Mouse (Mus musculus): ENCODE measurements around the gene Sumf1.

DNA sequence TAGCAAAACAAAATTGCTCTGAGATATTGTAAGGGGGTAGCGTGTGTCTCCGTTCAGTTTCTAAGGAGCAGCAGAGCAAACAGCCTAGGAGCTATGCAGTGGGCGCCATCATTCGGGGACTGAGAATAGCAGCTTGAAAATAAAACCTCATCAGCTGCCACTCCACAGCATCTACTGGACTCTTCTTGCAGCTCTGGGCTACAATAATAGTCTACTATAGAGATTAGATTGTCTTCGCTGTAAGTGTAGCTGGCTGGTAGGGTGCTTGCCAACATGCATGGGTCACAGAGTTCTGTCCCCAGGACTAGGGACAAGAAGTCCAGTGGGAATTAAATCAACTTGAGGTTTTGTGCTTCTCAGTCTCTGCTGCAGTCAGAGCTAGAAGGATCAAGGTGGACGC lies 42.1 kb upstream of the Sumf1 start:
- TF ChIP-seq CTCF (IDR thresholded peaks at IDR 0.05; ENCODE audit: insufficient read depth, low read length) (no peak), POLR2A (IDR thresholded peaks at IDR 0.05; ENCODE audit: borderline replicate concordance, extremely low read depth, low read depth, low read length) (no peak)
